Comparison of ENCODE assay signal across 9 mouse cellular contexts in genomic region chr11:54812812-54813516, GRCm38 (mm10). TPM values are rescaled to one million over a fixed set of nuclear protein-coding genes. Genes with fewer than 3 reads are reported as not detected.
DNase-seq lines count a peak whose midpoint lies in the region; ATAC-seq lines count a peak whose summit lies in the region.
"Had no signal": no experiment of that assay in that cellular context is flagged by ENCODE, and none has a peak within 500 bp of the region (broad histone marks: within the 10 kb centered on the region; RNA-seq: fewer than 3 reads in every experiment).

No protein-coding gene starts in this region.

- H3K9me3 ChIP-seq in forebrain, embryonic 11.5 days (ENCODE audit: control insufficient read depth, low read length): no peaks in the 10 kb centered on the region

- peak; percentile 88 for ATAC-seq in forebrain, embryonic 11.5 days (replicated peaks; ENCODE audit: low FRiP score)
- ATAC-seq in CD4-positive, CD25-positive, alpha-beta regulatory T cell, adult 4 months: no peak
- ATAC-seq: Patski had no signal

- 34% methylated on average over 8 of the region's 8 CpGs for WGBS in forebrain, embryonic 11.5 days

- peak overlapping the region; percentile 90 for H3K27ac ChIP-seq in forebrain, embryonic 11.5 days (ENCODE audit: low read depth, low read length)

- no peak overlapping the region for H3K4me2 ChIP-seq in forebrain, embryonic 11.5 days (ENCODE audit: low read depth, low read length, severe bottlenecking)

- H3K27me3 ChIP-seq in forebrain, embryonic 11.5 days (ENCODE audit: control insufficient read depth, insufficient read depth, low read length): no peaks in the 10 kb centered on the region
- H3K27me3 ChIP-seq: Patski had no signal

- H3K36me3 ChIP-seq in forebrain, embryonic 11.5 days (ENCODE audit: control insufficient read depth, insufficient read depth, low read length): no peaks in the 10 kb centered on the region

- H3K4me3 ChIP-seq in forebrain, embryonic 11.5 days (ENCODE audit: low read depth, low read length): no peak overlapping the region

- peak; percentile 12 for DNase-seq in brain, embryonic 18.5 days (ENCODE audit: low read depth, low spot score)
- peak; percentile 70 for DNase-seq in forebrain, embryonic 11.5 days (ENCODE audit: low spot score)
- peak; percentile 40 for DNase-seq in layer of hippocampus, adult 9-10 months (ENCODE audit: low spot score)
- peak; percentile 64 to 81 for DNase-seq in monocyte, adult 2 months (ENCODE audit: low read depth in 1 of 2, low spot score in 2 of 2)
- DNase-seq in cerebellum, adult 11-12 months: no peak
- no peak for DNase-seq in testis, postnatal 14 days (ENCODE audit: low spot score)
- DNase-seq in lung, postnatal 14 days: no peak

- peak overlapping the region; percentile 14; the same call in 1 of the 2 replicates for H3K9ac ChIP-seq in forebrain, embryonic 11.5 days (ENCODE audit: low read length)

- H3K4me1 ChIP-seq in forebrain, embryonic 11.5 days (replicated peaks; ENCODE audit: control insufficient read depth, insufficient read depth, low read length): peaks cover 13% of the 10 kb centered on the region; the same call in 1 of the 2 replicates

RNA-seq across cellular contexts. Expression of gene Cdc42se2, which starts 25.5 kb away (rescaled TPM):
- polyA plus RNA-seq in forebrain, embryonic 11.5 days (2014; fragmentation: Nextera tagmentation; extraction: Ambion mirVana): 221 and 230 TPM in 2 replicates
- 100 to 1,000 TPM; 369 to 477 TPM for polyA plus RNA-seq in CD4-positive, CD25-positive, alpha-beta regulatory T cell, adult 4 months (2017; shearing (Covaris generic))

RNA-seq across cellular contexts. Expression of gene Lyrm7, which starts 47.8 kb away (rescaled TPM):
- polyA plus RNA-seq in forebrain, embryonic 11.5 days (2014; fragmentation: Nextera tagmentation; extraction: Ambion mirVana): 6.4 and 8.6 TPM in 2 replicates
- 1 to 10 TPM; 3.4 to 8.4 TPM for polyA plus RNA-seq in CD4-positive, CD25-positive, alpha-beta regulatory T cell, adult 4 months (2017; shearing (Covaris generic))

RNA-seq across cellular contexts. Expression of gene Hint1, which starts 53.2 kb away (rescaled TPM):
- polyA plus RNA-seq in forebrain, embryonic 11.5 days (2014; fragmentation: Nextera tagmentation; extraction: Ambion mirVana): 633 and 702 TPM in 2 replicates
- 100 to 1,000 TPM; 375 to 447 TPM for polyA plus RNA-seq in CD4-positive, CD25-positive, alpha-beta regulatory T cell, adult 4 months (2017; shearing (Covaris generic))

Comparison
In these comparisons a context has a peak if more than half of its experiments do, and no peak if none do; other contexts are left out.
1. DNase-seq: peak in brain, embryonic 18.5 days (single experiment), forebrain, embryonic 11.5 days (single experiment), layer of hippocampus, adult 9-10 months (single experiment) and monocyte, adult 2 months (2 of 2); none in cerebellum, adult 11-12 months (single experiment), testis, postnatal 14 days (single experiment) and lung, postnatal 14 days (single experiment).